Mouse (Mus musculus) limb, embryonic 12.5 days (tissue): ENCODE results near the gene Olfr1120. TPM values are rescaled to one million over a fixed set of nuclear protein-coding genes. Genes with fewer than 3 reads are reported as not detected.
"Not testable (repeated sequence)": the region's sequence is repeated elsewhere in the genome, so short reads cannot be mapped to it uniquely, and the experiment has no call there.

ENCODE experiments used
- ATAC-seq: fragments of 200-750 bp; cut with Nextera tagmentation; 2 replicates; pipeline ENCODE4 v1.8.0; 2017; ENCODE audit warnings: low read depth, moderate TSS enrichment; ENCODE audit not compliant: insufficient number of reproducible peaks, insufficient read depth, low FRiP score, low TSS enrichment
- H3K27ac ChIP-seq: fragments of 300-500 bp; sonication (generic); 2 replicates; pipeline ENCODE4 v1.5.1; 2016; ENCODE audit warnings: mild to moderate bottlenecking, moderate library complexity
- H3K27me3 ChIP-seq: fragments of 300-500 bp; sonication (generic); 2 replicates; pipeline ENCODE4 v1.6.1; 2016; ENCODE audit warnings: mild to moderate bottlenecking, moderate library complexity
- H3K36me3 ChIP-seq: fragments of 300-500 bp; sonication (generic); 2 replicates; pipeline ENCODE4 v1.6.1; 2016; ENCODE audit warnings: mild to moderate bottlenecking, moderate library complexity
- H3K4me1 ChIP-seq: fragments of 300-500 bp; sonication (generic); replicated peaks from 2 replicates; pipeline ENCODE4 v1.6.1; 2016
- H3K4me2 ChIP-seq: fragments of 300-500 bp; sonication (generic); 2 replicates; pipeline ENCODE4 v1.6.1; 2016; ENCODE audit warnings: mild to moderate bottlenecking, moderate library complexity
- H3K4me3 ChIP-seq: fragments of 300-500 bp; sonication (generic); replicated peaks from 2 replicates; pipeline ENCODE4 v1.5.1; 2016; ENCODE audit warnings: mild to moderate bottlenecking
- H3K9ac ChIP-seq: fragments of 300-500 bp; sonication (generic); replicated peaks from 2 replicates; pipeline ENCODE4 v1.6.1; 2016; ENCODE audit warnings: mild to moderate bottlenecking, moderate library complexity
- H3K9me3 ChIP-seq: fragments of 300-500 bp; sonication (generic); 2 replicates; pipeline ENCODE4 v1.6.1; 2016; ENCODE audit warnings: mild to moderate bottlenecking, moderate library complexity
- WGBS: fragments of 180-500 bp; shearing (Covaris S2); methylation state at CpG from one replicate; pipeline ENCODE4 v1.1.7; 2016; 5-methylcytosine and 5-hydroxymethylcytosine counted together
- polyA plus RNA-seq: library from polyadenylated mRNA; unstranded; fragments of >200 nt; fragmentation: Nextera tagmentation; extraction: Ambion mirVana; gene quantifications from 2 replicates; pipeline ENCODE4 v1.2.1, GENCODE M21; 2016

The Olfr1120 gene
- polyA plus RNA-seq, result not detected in 2 replicates

DNA sequence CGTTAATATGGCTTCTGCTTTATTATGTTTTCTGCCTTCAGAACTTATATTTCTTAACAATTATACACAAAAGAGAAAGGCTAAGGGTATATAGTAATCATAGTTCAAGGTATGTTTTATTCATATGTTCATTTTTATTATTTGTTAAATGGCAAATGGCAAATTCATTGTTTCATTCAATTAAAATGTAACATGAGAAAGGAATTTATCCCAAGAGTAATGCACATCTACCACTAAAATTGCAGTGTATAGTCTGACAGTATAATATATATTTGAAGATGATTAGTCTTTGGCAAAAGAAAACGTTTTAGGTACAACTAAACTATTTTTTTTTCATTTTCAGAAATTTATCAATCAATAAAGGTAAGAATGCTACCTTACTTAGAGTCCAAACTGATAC lies at the start of gene Olfr1120:
Gene Olfr1120, plus strand, starts transcription at position 301 of the 400 bp plus-strand sequence.
- H3K36me3 ChIP-seq, result no peaks in the 10 kb centered on the region
- no peaks in the 10 kb centered on the region for H3K4me1 ChIP-seq
- H3K4me2 ChIP-seq, result no peak within 1 kb of the TSS
- WGBS, result 63% methylated on average over 2 of the region's 2 CpGs
- no peaks in the 10 kb centered on the region for H3K9me3 ChIP-seq
- no peaks in the 10 kb centered on the region for H3K27me3 ChIP-seq
- no peak within 1 kb of the TSS for H3K9ac ChIP-seq
- ATAC-seq, result no peak
- H3K27ac ChIP-seq, result no peak within 1 kb of the TSS
- H3K4me3 ChIP-seq, result no peak within 1 kb of the TSS

DNA sequence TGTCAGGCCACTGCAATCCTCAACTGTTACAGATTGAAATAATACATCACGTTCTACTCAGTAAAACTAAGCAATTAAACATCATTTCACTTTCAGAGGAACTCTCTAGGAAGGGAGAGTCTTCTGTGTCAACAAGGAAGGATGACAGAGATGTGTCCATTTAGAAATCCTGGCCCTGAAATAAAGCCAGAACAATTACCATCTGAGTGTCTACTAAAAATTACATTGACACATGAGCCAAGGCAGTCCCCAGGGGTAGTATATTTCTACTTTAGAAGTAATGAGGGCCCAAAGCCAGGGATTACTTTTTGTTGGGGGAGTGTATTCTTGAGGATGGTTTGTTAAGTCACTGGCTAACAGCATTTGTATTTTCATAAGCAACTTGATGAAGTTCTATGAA lies 47.3 kb upstream of the Olfr1120 start, which contains the start of gene Olfr1118:
Gene Olfr1118, plus strand, starts transcription at position 301 of the 400 bp plus-strand sequence.
- 77% methylated on average over 1 of the region's 1 CpGs for WGBS
- no peak for ATAC-seq
- no peaks in the 10 kb centered on the region for H3K9me3 ChIP-seq

DNA sequence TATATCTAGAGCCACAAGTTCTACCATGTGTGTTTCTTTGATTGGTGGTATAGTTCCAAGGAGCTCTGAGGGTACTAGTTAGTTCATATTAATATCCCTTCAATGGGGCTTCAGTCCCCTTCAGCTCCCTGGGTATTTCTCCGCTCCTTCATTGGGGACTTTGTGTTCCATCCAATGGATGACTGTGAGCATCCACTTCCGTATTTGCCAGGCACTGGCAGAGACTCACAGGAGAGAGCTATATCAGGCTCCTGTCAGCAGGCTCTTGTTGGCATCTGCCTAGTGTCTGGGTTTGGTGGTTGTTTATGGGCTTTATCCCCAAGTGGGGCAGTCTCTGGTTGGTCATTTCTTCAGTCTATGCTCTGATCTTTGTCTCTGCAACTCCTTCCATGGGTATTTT lies 5.5 kb downstream of the Olfr1120 start:
- WGBS, result 88% methylated on average over 2 of the region's 2 CpGs
- not testable (repeated sequence) for H3K4me2 ChIP-seq

More for the DNA sequence above, 47.3 kb upstream of the Olfr1120 start, which contains the start of gene Olfr1118:
- no peak within 1 kb of the TSS for H3K4me3 ChIP-seq
- no peaks in the 10 kb centered on the region for H3K36me3 ChIP-seq
- H3K27me3 ChIP-seq, result no peaks in the 10 kb centered on the region
- no peaks in the 10 kb centered on the region for H3K4me1 ChIP-seq
- H3K9ac ChIP-seq, result no peak within 1 kb of the TSS
- no peak within 1 kb of the TSS for H3K27ac ChIP-seq
- no peak within 1 kb of the TSS for H3K4me2 ChIP-seq

DNA sequence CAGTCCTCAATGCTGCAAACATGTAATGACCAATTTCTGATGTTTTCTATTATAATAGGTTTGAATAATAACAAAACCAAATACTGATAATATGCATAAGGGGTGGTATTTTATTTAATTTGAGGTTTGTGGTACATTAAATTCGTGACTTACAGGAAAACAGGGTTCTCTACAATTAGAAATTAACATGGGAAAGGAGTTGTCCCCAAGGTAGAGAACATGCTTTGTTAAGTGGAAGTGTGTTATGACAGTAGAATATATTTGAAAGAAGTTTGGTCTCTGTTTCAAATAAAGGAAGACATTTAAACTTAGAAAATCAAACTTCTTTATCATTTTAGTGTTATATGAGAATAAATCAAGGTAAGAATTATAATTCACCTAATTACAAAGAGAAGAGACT lies 15.0 kb downstream of the Olfr1120 start, which contains the start of gene Olfr1121:
Gene Olfr1121, plus strand, starts transcription at position 301 of the 400 bp plus-strand sequence.
- H3K9me3 ChIP-seq, result no peaks in the 10 kb centered on the region
- no peak for ATAC-seq
- no peaks in the 10 kb centered on the region for H3K36me3 ChIP-seq
- H3K4me1 ChIP-seq, result no peaks in the 10 kb centered on the region
- no peak within 1 kb of the TSS for H3K4me3 ChIP-seq
- no peak within 1 kb of the TSS for H3K9ac ChIP-seq
- 56% methylated on average over 1 of the region's 1 CpGs for WGBS
- H3K27me3 ChIP-seq, result no peaks in the 10 kb centered on the region
- H3K27ac ChIP-seq, result no peak within 1 kb of the TSS
- no peak within 1 kb of the TSS for H3K4me2 ChIP-seq

More for the DNA sequence above, 5.5 kb downstream of the Olfr1120 start:
- H3K4me1 ChIP-seq, H3K4me3 ChIP-seq, H3K9ac ChIP-seq, H3K27ac ChIP-seq, H3K9me3 ChIP-seq, H3K36me3 ChIP-seq, H3K27me3 ChIP-seq, ATAC-seq: not testable (repeated sequence)

DNA sequence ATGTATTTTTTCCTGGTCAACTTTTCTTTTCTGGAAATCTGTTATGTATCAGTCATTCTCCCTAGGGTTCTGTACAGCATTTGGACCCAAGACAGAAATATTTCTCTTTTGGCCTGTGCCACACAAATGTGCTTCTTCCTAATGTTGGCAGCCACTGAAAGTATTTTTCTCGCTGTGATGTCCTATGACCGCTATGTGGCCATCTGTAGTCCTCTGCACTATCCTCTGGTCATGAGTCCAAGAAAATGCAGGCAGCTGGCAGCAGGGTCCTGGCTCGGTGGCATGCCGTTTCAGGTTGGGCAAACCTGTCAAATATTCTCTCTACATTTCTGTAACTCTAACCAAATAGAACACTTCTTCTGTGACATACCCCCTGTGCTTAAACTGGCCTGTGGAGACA lies 17.1 kb downstream of the Olfr1120 start:
- H3K4me3 ChIP-seq, result no peak overlapping the region
- H3K9me3 ChIP-seq, result no peaks in the 10 kb centered on the region
- WGBS, result 93% methylated on average over 4 of the region's 4 CpGs
- no peaks in the 10 kb centered on the region for H3K27me3 ChIP-seq
- no peak overlapping the region for H3K27ac ChIP-seq
- H3K9ac ChIP-seq, result no peak overlapping the region
- H3K4me1 ChIP-seq, result no peaks in the 10 kb centered on the region
- H3K4me2 ChIP-seq, result no peak overlapping the region
- no peaks in the 10 kb centered on the region for H3K36me3 ChIP-seq
- ATAC-seq, result no peak

DNA sequence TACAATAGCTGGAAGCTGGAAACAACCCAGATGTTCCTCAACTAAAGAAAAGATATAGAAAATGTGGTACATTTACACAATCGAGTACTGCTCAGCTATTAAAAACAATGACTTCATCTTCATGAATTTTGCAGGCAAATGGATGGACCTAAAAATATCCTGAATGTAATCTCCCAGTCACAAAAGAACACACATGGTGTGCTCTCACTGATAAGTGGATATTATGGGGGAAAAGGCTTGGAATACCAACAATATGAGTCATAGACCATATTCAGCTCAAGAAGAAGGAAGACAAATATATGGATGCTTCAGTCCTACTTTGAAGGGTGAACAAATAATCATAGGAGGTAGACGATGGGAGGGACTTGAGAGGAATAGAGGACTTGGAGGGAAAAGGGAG lies 29.3 kb downstream of the Olfr1120 start:
- Histone ChIP-seq H3K9me3 (no peaks in the 10 kb centered on the region), H3K36me3 (no peaks in the 10 kb centered on the region), H3K27ac (no peak overlapping the region), H3K9ac (no peak overlapping the region), H3K4me1 (no peaks in the 10 kb centered on the region), H3K27me3 (no peaks in the 10 kb centered on the region), H3K4me2 (no peak overlapping the region), H3K4me3 (no peak overlapping the region)
- no peak for ATAC-seq
- WGBS, result 90% methylated on average over 2 of the region's 2 CpGs

DNA sequence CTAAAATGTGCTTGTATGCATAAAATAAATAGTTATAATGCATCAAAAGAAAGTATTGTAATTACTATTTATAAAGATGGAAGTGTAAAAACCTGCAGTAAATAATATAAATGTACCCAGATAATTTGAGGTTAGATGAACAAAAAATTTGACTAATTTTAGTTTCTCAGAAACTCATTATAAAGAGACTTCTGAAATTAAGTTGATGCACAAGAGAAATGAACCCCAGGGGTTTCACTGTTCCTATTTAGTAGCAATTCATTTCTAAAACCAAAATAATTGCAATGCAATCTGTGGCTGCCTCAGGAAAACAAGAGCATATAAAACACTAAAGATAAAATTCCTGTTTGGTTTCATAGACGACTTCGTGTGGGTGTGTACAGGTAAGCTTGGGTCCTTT lies 30.9 kb downstream of the Olfr1120 start, which contains the start of gene Olfr1122:
Gene Olfr1122, plus strand, starts transcription at position 301 of the 400 bp plus-strand sequence.
- no peaks in the 10 kb centered on the region for H3K36me3 ChIP-seq
- H3K9me3 ChIP-seq, result no peaks in the 10 kb centered on the region
- no peak within 1 kb of the TSS for H3K9ac ChIP-seq
- H3K4me2 ChIP-seq, result no peak within 1 kb of the TSS
- no peak within 1 kb of the TSS for H3K4me3 ChIP-seq
- no peaks in the 10 kb centered on the region for H3K27me3 ChIP-seq
- no peak for ATAC-seq
- WGBS, result 82% methylated on average over 2 of the region's 2 CpGs
- no peaks in the 10 kb centered on the region for H3K4me1 ChIP-seq
- H3K27ac ChIP-seq, result no peak within 1 kb of the TSS

DNA sequence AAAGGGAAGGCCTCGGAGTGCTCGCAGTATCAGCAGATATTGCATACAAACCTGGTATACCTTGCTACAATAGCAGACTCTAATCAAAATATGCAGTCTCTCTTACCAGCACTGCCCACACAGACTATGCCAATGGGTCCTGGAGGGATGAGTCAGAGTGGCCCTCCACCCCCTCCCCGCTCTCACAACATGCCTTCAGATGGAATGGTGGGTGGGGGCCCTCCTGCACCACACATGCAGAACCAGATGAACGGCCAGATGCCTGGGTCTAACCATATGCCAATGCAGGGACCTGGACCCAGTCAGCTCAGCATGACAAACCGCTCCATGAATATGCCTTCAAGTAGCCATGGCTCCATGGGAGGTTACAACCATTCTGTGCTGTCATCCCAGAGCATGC lies 39.0 kb downstream of the Olfr1120 start:
- H3K4me3 ChIP-seq, H3K9ac ChIP-seq, H3K4me2 ChIP-seq, H3K9me3 ChIP-seq, H3K36me3 ChIP-seq, H3K27me3 ChIP-seq, H3K27ac ChIP-seq, H3K4me1 ChIP-seq, ATAC-seq: not testable (repeated sequence)
- 94% methylated on average over 5 of the region's 5 CpGs for WGBS

DNA sequence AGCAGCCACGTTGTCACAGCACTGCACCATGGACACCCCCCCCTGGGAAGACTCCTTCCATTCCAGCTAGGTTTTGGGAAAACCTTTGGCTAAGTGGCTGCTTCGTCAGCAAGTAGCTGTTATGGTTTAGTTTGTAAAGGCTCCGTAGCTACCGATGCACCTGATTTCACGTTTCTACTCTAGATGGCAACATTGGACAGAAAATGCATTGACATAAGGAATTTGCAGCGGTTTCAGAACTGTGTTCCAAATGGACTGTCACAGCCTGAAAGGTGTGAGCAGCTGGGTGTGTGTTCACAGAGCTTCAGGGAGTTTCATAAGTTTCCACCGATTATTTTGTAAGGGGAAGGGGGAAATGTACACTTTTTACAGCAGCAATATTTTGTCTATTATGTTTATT lies 40.1 kb downstream of the Olfr1120 start:
- H3K27me3 ChIP-seq, ATAC-seq, H3K27ac ChIP-seq, H3K4me1 ChIP-seq, H3K4me3 ChIP-seq, H3K4me2 ChIP-seq, H3K9me3 ChIP-seq, H3K36me3 ChIP-seq, H3K9ac ChIP-seq: not testable (repeated sequence)
- whole genome bisulfite sequencing, result 88% methylated on average over 7 of the region's 7 CpGs

Other genes starting within 250 kb of the Olfr1120 start
- not detected in 2 replicates for gene Olfr259, start 240.2 kb upstream of the Olfr1120 start, polyA plus RNA-seq
- gene Olfr1110, start 214.5 kb upstream of the Olfr1120 start, polyA plus RNA-seq, result not detected in 2 replicates
- not detected in 2 replicates for gene Olfr1111, start 202.2 kb upstream of the Olfr1120 start, polyA plus RNA-seq
- not detected in 2 replicates for gene Olfr1112, start 167.0 kb upstream of the Olfr1120 start, polyA plus RNA-seq
- gene Olfr1113, start 145.8 kb upstream of the Olfr1120 start, polyA plus RNA-seq, result not detected in 2 replicates
- gene Olfr1115, start 106.8 kb upstream of the Olfr1120 start, polyA plus RNA-seq, result not detected in 2 replicates
- gene Olfr1116, start 87.3 kb upstream of the Olfr1120 start, polyA plus RNA-seq, result not detected in 2 replicates
- gene Olfr1118, start 47.2 kb upstream of the Olfr1120 start, polyA plus RNA-seq, result not detected in 2 replicates
- gene Olfr1121, start 15.1 kb downstream of the Olfr1120 start, polyA plus RNA-seq, result not detected in 2 replicates
- gene Olfr1122, start 31.0 kb downstream of the Olfr1120 start, polyA plus RNA-seq, result not detected in 2 replicates
- gene Olfr1123, start 61.8 kb downstream of the Olfr1120 start, polyA plus RNA-seq, result not detected in 2 replicates
- 0.08 and 0.09 TPM in 2 replicates for gene Olfr1124, start 75.5 kb downstream of the Olfr1120 start, polyA plus RNA-seq
- gene Olfr1126, start 99.1 kb downstream of the Olfr1120 start, polyA plus RNA-seq, result not detected in 2 replicates
- not detected in 2 replicates for gene Pramel7, start 142.3 kb downstream of the Olfr1120 start, polyA plus RNA-seq
- not detected in 2 replicates for gene Pramel6, start 151.8 kb downstream of the Olfr1120 start, polyA plus RNA-seq
- gene Olfr153, start 177.0 kb downstream of the Olfr1120 start, polyA plus RNA-seq, result not detected in 2 replicates
- not detected in 2 replicates for gene Olfr1128, start 190.7 kb downstream of the Olfr1120 start, polyA plus RNA-seq
- gene Olfr1129, start 219.1 kb downstream of the Olfr1120 start, polyA plus RNA-seq, result not detected in 2 replicates